8 mouse cellular contexts compared by ENCODE assay signal in the genomic region with DNA sequence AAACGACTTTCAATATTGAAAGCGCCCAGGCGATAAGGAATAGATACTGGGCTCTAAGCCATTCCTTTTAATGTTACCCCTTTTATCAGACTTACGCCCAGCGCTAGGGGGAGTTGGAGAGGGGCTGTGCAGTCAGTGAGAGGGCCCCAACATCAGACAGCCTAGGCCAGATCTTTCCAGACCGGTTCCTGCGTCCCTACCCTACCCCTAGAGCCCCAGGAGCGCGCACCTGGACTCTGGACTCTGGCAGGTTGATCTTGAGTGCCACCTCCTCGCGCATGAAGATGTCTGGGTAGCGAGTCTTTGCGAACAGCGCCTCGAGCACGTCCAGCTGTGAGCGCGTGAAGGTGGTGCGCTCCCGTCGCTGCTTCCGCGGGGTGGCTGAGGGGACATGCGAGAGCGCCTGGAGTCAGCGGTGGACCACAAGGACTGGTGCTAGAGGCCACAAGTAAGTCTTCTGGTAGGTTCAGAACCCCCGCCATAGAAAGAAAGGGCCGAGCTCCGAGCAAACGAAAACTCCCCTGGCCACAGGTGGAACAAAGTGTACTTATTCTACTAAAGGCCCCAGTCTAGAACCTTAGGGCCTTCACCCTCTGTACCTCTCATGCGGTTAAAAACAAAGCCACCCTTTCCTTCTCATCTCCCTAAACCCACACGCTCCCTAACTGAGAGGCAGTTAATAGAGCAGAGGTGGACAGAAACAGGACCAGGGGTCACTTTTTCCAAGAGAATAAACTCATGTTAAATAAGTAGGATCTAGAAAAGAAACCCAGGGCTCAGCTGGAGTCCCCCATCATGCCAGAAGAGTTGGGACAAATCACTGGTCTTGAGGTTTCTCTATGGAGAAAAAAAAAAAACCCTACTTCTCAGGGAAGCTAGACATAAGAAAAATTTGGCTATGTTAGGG. TPM values are rescaled to one million over a fixed set of nuclear protein-coding genes. Genes with fewer than 3 reads are reported as not detected.
DNase-seq lines count a peak whose midpoint lies in the region; ATAC-seq and TF ChIP-seq lines count a peak whose summit lies in the region.

No protein-coding gene starts in this region.

- no peak overlapping the region for H3K4me2 ChIP-seq in kidney, embryonic 15.5 days
- H3K4me2 ChIP-seq in forebrain, embryonic 14.5 days (ENCODE audit: low read length), result peak overlapping the region; percentile 82
- H3K4me2 ChIP-seq in liver, postnatal 0 days (ENCODE audit: low read depth, low read length), result 0 out of 2 replicates have a peak overlapping the region, but pooled peaks have one; percentile 6

- ATAC-seq in kidney, embryonic 15.5 days (replicated peaks; ENCODE audit: low FRiP score), result no peak
- no peak for ATAC-seq in forebrain, embryonic 14.5 days
- no peak for ATAC-seq in liver, postnatal 0 days

- DNase-seq in kidney, adult 11 months, result peak; percentile 19
- peak; percentile 60 for DNase-seq in ZHBTc4 (ENCODE audit: low read depth, low spot score)
- no peak for DNase-seq in forebrain, embryonic 14.5 days (ENCODE audit: low spot score)
- DNase-seq in liver, postnatal 0 days, result no peak
- DNase-seq in gastrocnemius, postnatal 10 days, result no peak
- no peak for DNase-seq in c-Kit-positive CD71-positive TER-119-positive erythroid progenitor cells, embryonic 14.5 days (ENCODE audit: low spot score)
- no peak for DNase-seq in spleen, adult 12 weeks (ENCODE audit: low spot score)

- 5% methylated on average over 32 of the region's 32 CpGs for WGBS in kidney, embryonic 15.5 days
- WGBS in forebrain, embryonic 14.5 days, result 9% methylated on average over 32 of the region's 32 CpGs
- 8% methylated on average over 32 of the region's 32 CpGs for WGBS in liver, postnatal 0 days (ENCODE audit: insufficient replicate concordance)

- no peak overlapping the region for H3K27ac ChIP-seq in kidney, embryonic 15.5 days
- peak overlapping the region; percentile 72 for H3K27ac ChIP-seq in forebrain, embryonic 14.5 days (ENCODE audit: low read depth, low read length)
- H3K27ac ChIP-seq in liver, postnatal 0 days (ENCODE audit: low read depth), result no peak overlapping the region

- H3K4me1 ChIP-seq in kidney, embryonic 15.5 days, result peaks cover 57% of the 10 kb centered on the region
- H3K4me1 ChIP-seq in forebrain, embryonic 14.5 days (ENCODE audit: control insufficient read depth, insufficient read depth, low read length), result peaks cover 8% of the 10 kb centered on the region
- H3K4me1 ChIP-seq in liver, postnatal 0 days (ENCODE audit: insufficient read depth), result peaks cover 21% of the 10 kb centered on the region

- peaks cover 99% of the 10 kb centered on the region for H3K27me3 ChIP-seq in kidney, embryonic 15.5 days
- peaks cover 17% of the 10 kb centered on the region; the same call in 1 of the 2 replicates for H3K27me3 ChIP-seq in forebrain, embryonic 14.5 days (replicated peaks; ENCODE audit: control insufficient read depth, insufficient read depth, low read length)
- H3K27me3 ChIP-seq in liver, postnatal 0 days (ENCODE audit: insufficient read depth, low read length), result peaks cover 100% of the 10 kb centered on the region

- H3K36me3 ChIP-seq in kidney, embryonic 15.5 days, result no peaks in the 10 kb centered on the region
- H3K36me3 ChIP-seq in forebrain, embryonic 14.5 days (ENCODE audit: control insufficient read depth, insufficient read depth, low read length), result peaks cover 11% of the 10 kb centered on the region
- no peaks in the 10 kb centered on the region for H3K36me3 ChIP-seq in liver, postnatal 0 days (replicated peaks; ENCODE audit: insufficient read depth, low read length)

- H3K9ac ChIP-seq in kidney, embryonic 15.5 days, result no peak overlapping the region
- H3K9ac ChIP-seq in forebrain, embryonic 14.5 days (ENCODE audit: low read length), result peak overlapping the region; percentile 74
- H3K9ac ChIP-seq in liver, postnatal 0 days (replicated peaks), result no peak overlapping the region

- TF ChIP-seq CTCF in liver, postnatal 0 days (IDR thresholded peaks at IDR 0.05; ENCODE audit: low read depth), result peak; percentile 24

- no peak for TF ChIP-seq EP300 in liver, postnatal 0 days (IDR thresholded peaks at IDR 0.05; ENCODE audit: low read depth)

- no peak overlapping the region for H3K4me3 ChIP-seq in kidney, embryonic 15.5 days (replicated peaks)
- H3K4me3 ChIP-seq in forebrain, embryonic 14.5 days (ENCODE audit: low read depth, low read length), result peak overlapping the region; percentile 67
- H3K4me3 ChIP-seq in liver, postnatal 0 days (ENCODE audit: low read depth, low read length), result no peak overlapping the region

- H3K9me3 ChIP-seq in kidney, embryonic 15.5 days (replicated peaks), result no peaks in the 10 kb centered on the region
- no peaks in the 10 kb centered on the region for H3K9me3 ChIP-seq in forebrain, embryonic 14.5 days (replicated peaks; ENCODE audit: control insufficient read depth, low read length)
- H3K9me3 ChIP-seq in liver, postnatal 0 days (ENCODE audit: low read length), result no peaks in the 10 kb centered on the region

RNA-seq across cellular contexts. Expression of gene Otx1, which starts 4.3 kb away (rescaled TPM):
- polyA plus RNA-seq in kidney, embryonic 15.5 days (2015; fragmentation: Nextera tagmentation; extraction: Ambion mirVana), result 0.14 TPM in 1 of 2 replicates, not detected in the other
- 9.8 and 11.1 TPM in 2 replicates for polyA plus RNA-seq in forebrain, embryonic 14.5 days (2014; fragmentation: Nextera tagmentation; extraction: Ambion mirVana)
- polyA plus RNA-seq in liver, postnatal 0 days (2015; fragmentation: Nextera tagmentation; extraction: Ambion mirVana), result not detected in 2 replicates
- total RNA-seq in gastrocnemius, postnatal 10 days (2021), result not detected

Comparison
In these comparisons a context has a peak if more than half of its experiments do, and no peak if none do; other contexts are left out.
1. DNase-seq: peak in kidney, adult 11 months (single experiment) and ZHBTc4 (single experiment); none in forebrain, embryonic 14.5 days (single experiment), liver, postnatal 0 days (single experiment), gastrocnemius, postnatal 10 days (single experiment), c-Kit-positive CD71-positive TER-119-positive erythroid progenitor cells, embryonic 14.5 days (single experiment) and spleen, adult 12 weeks (single experiment).